Mouse (Mus musculus): Measurements from ENCODE around the gene Cyb5b. TPM values are rescaled to one million over a fixed set of nuclear protein-coding genes. Genes with fewer than 3 reads are reported as not detected.

Cyb5b gene
- polyA plus RNA-seq, 1 experiment from 2014 or later = 67.5 TPM

DNA sequence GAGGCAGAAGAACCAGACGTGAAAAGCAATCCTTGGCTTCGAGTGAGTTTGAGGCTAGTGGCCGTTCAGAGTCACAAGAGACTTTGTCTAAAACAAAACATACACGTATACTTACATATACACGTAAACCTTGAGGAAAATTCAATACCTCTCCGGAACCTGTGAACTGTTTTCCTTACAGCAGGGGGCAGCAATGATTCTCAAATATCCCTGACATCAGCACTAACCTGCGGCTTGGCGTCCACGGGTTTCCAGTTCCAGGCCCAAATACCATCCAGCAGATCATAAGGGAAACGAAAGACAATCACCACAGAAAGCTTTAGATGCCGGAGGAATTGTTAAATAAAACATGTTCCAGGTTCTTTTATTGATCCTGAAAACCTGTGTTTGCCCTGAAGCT, 34.4 kb upstream of the Cyb5b start:
- Histone ChIP-seq H3K27me3 (no peaks in the 10 kb centered on the region), H3K36me3 (no peaks in the 10 kb centered on the region), H3K4me2 (replicated peaks) (no peak overlapping the region), H3K27ac (replicated peaks) (no peak overlapping the region), H3K9me3 (replicated peaks) (no peaks in the 10 kb centered on the region), H3K4me1 (peaks cover 25% of the 10 kb centered on the region), H3K9ac (no peak overlapping the region), H3K4me3 (replicated peaks) (no peak overlapping the region)
- no peak for ATAC-seq (ENCODE audit: insufficient number of reproducible peaks, low FRiP score, low TSS enrichment, low read depth)
- 7% methylated on average over 11 of the region's 11 CpGs for WGBS

DNA sequence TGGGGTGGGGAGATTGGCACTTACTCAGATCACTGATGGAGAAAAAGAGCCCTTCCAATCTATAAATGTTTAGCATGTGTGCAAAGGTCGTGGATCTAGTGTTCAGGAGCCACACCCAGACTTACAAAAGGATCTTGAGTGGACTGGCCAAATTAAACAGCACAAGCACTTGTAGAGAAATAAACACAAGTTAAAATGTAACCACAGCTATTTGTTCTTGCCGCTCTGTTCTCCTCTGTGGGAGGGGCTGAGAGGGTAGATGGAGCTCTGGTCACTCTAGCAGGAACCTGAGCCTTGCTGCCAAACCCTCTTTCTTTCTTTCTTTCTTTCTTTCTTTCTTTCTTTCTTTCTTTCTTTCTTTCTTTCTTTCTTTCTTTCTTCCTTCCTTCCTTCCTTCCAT, 33.4 kb upstream of the Cyb5b start:
- Histone ChIP-seq H3K4me2 (replicated peaks) (no peak overlapping the region), H3K9me3 (replicated peaks) (no peaks in the 10 kb centered on the region), H3K27ac (replicated peaks) (no peak overlapping the region), H3K4me3 (replicated peaks) (no peak overlapping the region), H3K27me3 (no peaks in the 10 kb centered on the region), H3K4me1 (peaks cover 25% of the 10 kb centered on the region), H3K9ac (no peak overlapping the region), H3K36me3 (no peaks in the 10 kb centered on the region)
- WGBS = 37% methylated on average over 2 of the region's 2 CpGs
- no peak for ATAC-seq (ENCODE audit: insufficient number of reproducible peaks, low FRiP score, low TSS enrichment, low read depth)

DNA sequence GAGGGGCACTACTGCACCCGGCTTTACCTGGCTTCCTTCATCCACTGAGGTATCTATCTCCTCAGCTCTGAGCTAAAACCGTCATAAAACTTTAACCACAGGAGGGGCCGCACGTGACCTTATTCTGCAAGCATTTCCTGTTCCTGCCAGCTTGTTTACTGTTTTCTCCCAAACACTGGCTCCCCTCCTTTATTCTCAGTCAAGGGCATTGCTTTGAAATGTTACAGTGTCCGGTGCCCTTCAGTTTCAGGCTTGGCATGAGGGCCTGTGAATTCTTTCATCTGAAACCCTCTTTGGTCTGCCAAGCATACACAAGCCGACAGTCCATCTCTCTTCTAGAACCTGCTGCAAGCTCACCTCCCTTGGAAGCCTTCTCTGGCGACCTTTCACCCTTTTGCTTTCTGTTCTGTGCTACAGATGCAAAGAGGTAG, 31.6 kb upstream of the Cyb5b start:
- no peak overlapping the region; the same call in 1 of the 2 replicates for H3K4me2 ChIP-seq (replicated peaks)
- H3K9ac ChIP-seq = no peak overlapping the region
- H3K4me1 ChIP-seq = peaks cover 32% of the 10 kb centered on the region
- no peaks in the 10 kb centered on the region for H3K27me3 ChIP-seq
- H3K9me3 ChIP-seq (replicated peaks) = no peaks in the 10 kb centered on the region
- ATAC-seq (ENCODE audit: insufficient number of reproducible peaks, low FRiP score, low TSS enrichment, low read depth) = no peak
- peak overlapping the region; percentile 82 for H3K27ac ChIP-seq (replicated peaks)
- WGBS = 43% methylated on average over 7 of the region's 7 CpGs
- H3K36me3 ChIP-seq = no peaks in the 10 kb centered on the region
- no peak overlapping the region for H3K4me3 ChIP-seq (replicated peaks)

DNA sequence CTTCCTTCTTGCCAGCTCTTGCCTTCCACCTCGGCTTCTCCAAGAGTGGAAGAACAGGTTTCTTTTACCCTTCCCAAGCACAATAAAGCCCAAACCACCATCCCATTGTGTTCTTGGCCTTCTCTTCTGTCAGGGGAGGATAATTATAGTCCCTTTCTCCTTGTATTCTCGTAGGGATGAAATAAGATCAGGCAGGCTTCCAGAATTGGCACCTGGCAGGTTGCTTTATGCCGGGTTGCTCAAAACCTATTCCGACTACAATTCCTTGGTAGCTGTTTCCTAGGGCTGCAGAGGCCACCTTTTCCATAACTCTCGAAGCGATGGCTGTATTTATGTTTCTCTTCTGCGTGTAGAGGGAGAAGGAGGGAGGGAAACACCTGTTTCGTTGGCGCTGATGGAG, 31.0 kb upstream of the Cyb5b start:
- Histone ChIP-seq H3K27ac (replicated peaks) (peak overlapping the region; percentile 82), H3K9me3 (replicated peaks) (no peaks in the 10 kb centered on the region), H3K27me3 (no peaks in the 10 kb centered on the region), H3K4me1 (peaks cover 29% of the 10 kb centered on the region), H3K4me2 (replicated peaks) (no peak overlapping the region; the same call in 1 of the 2 replicates), H3K4me3 (replicated peaks) (no peak overlapping the region), H3K36me3 (no peaks in the 10 kb centered on the region), H3K9ac (no peak overlapping the region)
- WGBS = 60% methylated on average over 9 of the region's 9 CpGs
- no peak for ATAC-seq (ENCODE audit: insufficient number of reproducible peaks, low FRiP score, low TSS enrichment, low read depth)

DNA sequence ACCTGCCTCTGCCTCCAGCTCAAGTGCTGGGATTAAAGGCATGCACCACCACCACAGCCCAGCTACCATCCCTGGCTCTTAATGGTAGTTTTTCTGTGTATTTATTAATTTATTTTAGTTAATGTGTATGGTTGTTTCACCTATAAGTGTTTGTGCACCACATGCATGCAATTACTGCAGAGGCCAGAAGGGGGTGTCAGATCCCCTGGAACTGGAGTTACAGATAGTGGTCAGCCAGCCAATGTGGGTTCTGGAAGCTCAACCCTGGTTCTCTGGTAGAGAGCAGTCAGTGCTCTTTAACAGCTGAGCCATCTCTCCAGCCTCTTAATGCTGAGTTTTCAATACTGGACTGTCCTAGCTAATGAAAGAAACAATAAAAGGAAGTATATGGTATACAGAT, 29.6 kb upstream of the Cyb5b start:
- H3K4me3 ChIP-seq (replicated peaks) = no peak overlapping the region
- no peaks in the 10 kb centered on the region for H3K27me3 ChIP-seq
- no peak overlapping the region for H3K9ac ChIP-seq
- ATAC-seq (ENCODE audit: insufficient number of reproducible peaks, low FRiP score, low TSS enrichment, low read depth) = no peak
- no peaks in the 10 kb centered on the region for H3K9me3 ChIP-seq (replicated peaks)
- no peaks in the 10 kb centered on the region for H3K36me3 ChIP-seq
- no peak overlapping the region for H3K4me2 ChIP-seq (replicated peaks)
- peaks cover 22% of the 10 kb centered on the region for H3K4me1 ChIP-seq
- no peak overlapping the region for H3K27ac ChIP-seq (replicated peaks)

DNA sequence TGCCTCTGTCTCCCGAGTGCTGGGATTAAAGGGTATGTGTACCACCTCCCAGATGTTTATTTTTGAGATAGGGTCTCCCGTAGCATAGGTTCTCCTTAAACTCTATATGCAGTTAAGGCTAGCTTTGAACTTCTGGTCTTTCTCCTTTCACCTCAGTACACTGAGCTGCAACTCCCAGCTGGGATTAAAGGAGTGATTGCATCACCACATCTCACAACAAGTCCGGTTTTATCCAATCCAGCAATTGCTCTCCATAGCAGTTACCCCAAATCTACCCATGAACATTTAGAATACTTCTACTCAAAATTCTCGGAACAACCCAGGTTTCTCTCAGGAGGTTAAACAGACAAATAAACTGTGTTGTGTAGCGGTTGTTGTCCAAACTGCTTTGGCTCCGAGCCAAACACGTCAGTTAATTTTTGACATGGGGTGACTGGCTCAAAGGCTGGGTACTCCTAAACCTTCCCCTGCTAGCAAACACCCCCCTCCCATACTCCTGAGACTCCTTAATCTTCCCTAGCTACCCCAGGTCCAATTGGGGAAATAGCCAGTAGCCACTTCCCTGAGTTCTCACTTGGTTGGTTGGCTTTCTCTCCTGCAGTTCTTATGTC, 28.7 kb upstream of the Cyb5b start:
- Histone ChIP-seq H3K27me3 (no peaks in the 10 kb centered on the region), H3K4me2 (replicated peaks) (no peak overlapping the region), H3K4me3 (replicated peaks) (no peak overlapping the region), H3K9me3 (replicated peaks) (no peaks in the 10 kb centered on the region), H3K27ac (replicated peaks) (peak overlapping the region; percentile 22; the same call in 1 of the 2 replicates), H3K9ac (no peak overlapping the region), H3K36me3 (no peaks in the 10 kb centered on the region), H3K4me1 (peaks cover 16% of the 10 kb centered on the region)
- ATAC-seq (ENCODE audit: insufficient number of reproducible peaks, low FRiP score, low TSS enrichment, low read depth) = no peak
- 87% methylated on average over 7 of the region's 7 CpGs for WGBS

DNA sequence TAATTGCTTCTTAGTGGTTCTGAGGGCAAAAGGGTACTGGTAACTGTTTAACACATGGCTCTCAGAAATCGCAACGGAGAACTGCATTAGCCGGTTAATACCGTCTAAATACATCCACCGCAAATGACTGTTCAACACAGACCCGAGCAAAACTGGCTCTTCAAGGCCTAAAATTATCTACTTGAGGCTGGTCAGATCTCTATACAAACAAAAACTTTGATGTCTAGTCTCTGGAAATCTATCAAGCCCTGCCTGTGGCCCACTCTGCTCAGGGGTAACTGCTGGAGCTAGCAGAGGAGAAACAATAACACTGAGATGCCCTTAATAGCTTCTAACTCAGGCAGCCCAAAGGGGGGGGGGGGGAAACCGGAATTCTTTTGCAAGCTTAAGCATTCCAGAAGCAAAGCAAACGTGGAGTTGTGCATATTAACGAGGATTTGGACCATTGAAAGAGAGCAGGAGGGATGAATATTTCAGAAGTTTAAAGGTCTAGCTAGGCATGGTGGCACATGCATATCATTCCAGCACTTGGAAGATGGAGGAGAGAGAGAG, 27.3 kb upstream of the Cyb5b start:
- H3K27me3 ChIP-seq = no peaks in the 10 kb centered on the region
- ATAC-seq (ENCODE audit: insufficient number of reproducible peaks, low FRiP score, low TSS enrichment, low read depth) = no peak
- H3K4me2 ChIP-seq (replicated peaks) = no peak overlapping the region
- no peak overlapping the region for H3K9ac ChIP-seq
- H3K9me3 ChIP-seq (replicated peaks) = no peaks in the 10 kb centered on the region
- H3K27ac ChIP-seq (replicated peaks) = peak overlapping the region; percentile 58
- WGBS = 19% methylated on average over 9 of the region's 9 CpGs
- no peak overlapping the region for H3K4me3 ChIP-seq (replicated peaks)
- H3K36me3 ChIP-seq = no peaks in the 10 kb centered on the region
- peaks cover 16% of the 10 kb centered on the region for H3K4me1 ChIP-seq

DNA sequence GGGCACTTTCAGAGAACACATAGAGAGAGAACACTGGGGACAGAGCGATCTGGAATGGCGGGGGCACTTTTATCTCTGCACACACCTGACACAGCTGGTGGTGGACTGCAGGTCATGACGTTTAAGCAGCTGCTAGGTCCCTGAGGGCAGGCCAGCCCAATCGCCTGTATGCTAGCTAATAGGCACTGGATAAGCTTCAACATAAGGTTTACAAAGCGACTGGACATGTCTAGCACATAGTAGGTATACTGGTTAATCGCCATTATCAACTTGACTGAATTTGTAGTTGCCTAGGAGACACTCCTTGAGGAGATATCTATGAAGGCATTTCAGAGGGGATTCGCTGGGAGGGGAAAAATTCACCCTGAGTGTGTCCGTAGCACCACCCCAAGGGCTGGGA, 26.1 kb upstream of the Cyb5b start:
- no peak for ATAC-seq (ENCODE audit: insufficient number of reproducible peaks, low FRiP score, low TSS enrichment, low read depth)
- H3K4me1 ChIP-seq = peaks cover 14% of the 10 kb centered on the region
- H3K9me3 ChIP-seq (replicated peaks) = no peaks in the 10 kb centered on the region
- no peak overlapping the region for H3K4me2 ChIP-seq (replicated peaks)
- H3K4me3 ChIP-seq (replicated peaks) = no peak overlapping the region
- 68% methylated on average over 8 of the region's 8 CpGs for WGBS
- no peak overlapping the region for H3K9ac ChIP-seq
- no peaks in the 10 kb centered on the region for H3K27me3 ChIP-seq
- no peak overlapping the region for H3K27ac ChIP-seq (replicated peaks)
- no peaks in the 10 kb centered on the region for H3K36me3 ChIP-seq

DNA sequence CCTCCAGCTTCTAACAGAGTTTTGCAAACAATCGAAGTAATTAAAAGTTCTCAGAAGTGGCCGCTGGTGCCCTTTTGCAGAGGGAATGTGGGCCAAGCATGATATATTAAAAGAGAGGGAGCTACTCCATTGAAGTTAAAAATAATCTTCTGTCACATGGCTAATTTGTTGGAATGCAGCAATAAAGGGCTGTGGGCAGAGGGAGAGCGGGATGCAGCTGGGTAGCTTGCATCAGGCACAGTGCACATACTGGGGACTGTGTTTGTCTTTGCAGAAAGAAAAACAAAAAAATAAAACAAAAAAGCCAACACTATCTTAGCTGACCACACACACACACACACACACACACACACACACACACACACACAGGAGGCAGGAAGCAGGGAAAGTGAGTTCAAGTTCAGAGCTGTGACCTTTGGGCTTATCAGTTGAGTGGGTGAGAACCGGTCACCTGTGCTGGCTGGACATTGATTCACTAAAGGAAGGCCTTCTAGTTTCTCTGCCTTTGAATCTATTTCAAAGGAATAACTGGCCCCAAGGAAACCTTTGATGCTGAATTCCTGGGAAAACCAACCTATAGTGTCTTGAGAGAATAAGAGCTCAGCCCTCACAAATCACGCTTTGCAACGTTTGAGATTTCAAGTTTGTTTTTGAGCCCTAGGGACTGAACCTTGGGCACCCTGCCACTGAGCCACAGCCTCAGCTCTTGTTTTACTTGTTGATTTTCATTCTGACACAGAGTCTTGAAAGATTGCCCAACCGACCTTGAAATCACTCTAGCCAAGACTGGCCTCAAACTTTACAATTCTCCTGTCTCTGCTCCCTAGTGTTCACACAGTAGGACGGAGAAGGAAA, 21.0 kb upstream of the Cyb5b start:
- H3K36me3 ChIP-seq = no peaks in the 10 kb centered on the region
- no peaks in the 10 kb centered on the region for H3K27me3 ChIP-seq
- peaks cover 35% of the 10 kb centered on the region for H3K4me1 ChIP-seq
- H3K9ac ChIP-seq = no peak overlapping the region
- H3K9me3 ChIP-seq (replicated peaks) = no peaks in the 10 kb centered on the region
- no peak for ATAC-seq (ENCODE audit: insufficient number of reproducible peaks, low FRiP score, low TSS enrichment, low read depth)
- peak overlapping the region; percentile 55 for H3K27ac ChIP-seq (replicated peaks)
- WGBS = 30% methylated on average over 8 of the region's 8 CpGs
- H3K4me3 ChIP-seq (replicated peaks) = no peak overlapping the region
- H3K4me2 ChIP-seq (replicated peaks) = no peak overlapping the region

DNA sequence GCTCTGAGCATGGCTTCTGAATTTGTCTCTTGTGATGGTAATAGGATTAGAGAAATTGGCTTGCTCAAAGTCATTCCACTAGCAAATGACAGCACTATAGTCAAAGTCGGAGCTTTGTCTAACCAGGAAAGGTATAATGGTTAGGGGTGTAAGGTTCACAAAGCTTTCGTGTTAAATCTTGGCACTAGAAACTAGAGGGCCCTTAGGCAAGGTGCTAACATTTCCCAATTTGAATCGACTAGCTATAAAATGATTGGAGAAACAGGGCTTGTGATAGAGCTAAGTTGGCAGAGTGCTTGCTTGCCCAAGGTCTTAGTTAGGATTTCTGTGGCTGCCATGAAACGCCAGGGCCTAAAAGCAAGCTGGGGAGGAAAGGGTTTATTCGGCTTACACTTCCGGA, 20.4 kb upstream of the Cyb5b start:
- no peak overlapping the region for H3K9ac ChIP-seq
- no peaks in the 10 kb centered on the region for H3K9me3 ChIP-seq (replicated peaks)
- no peak overlapping the region for H3K4me2 ChIP-seq (replicated peaks)
- WGBS = 70% methylated on average over 6 of the region's 6 CpGs
- no peaks in the 10 kb centered on the region for H3K27me3 ChIP-seq
- H3K36me3 ChIP-seq = no peaks in the 10 kb centered on the region
- no peak overlapping the region for H3K4me3 ChIP-seq (replicated peaks)
- H3K4me1 ChIP-seq = peaks cover 35% of the 10 kb centered on the region
- no peak for ATAC-seq (ENCODE audit: insufficient number of reproducible peaks, low FRiP score, low TSS enrichment, low read depth)
- H3K27ac ChIP-seq (replicated peaks) = peak overlapping the region; percentile 51; the same call in 1 of the 2 replicates

DNA sequence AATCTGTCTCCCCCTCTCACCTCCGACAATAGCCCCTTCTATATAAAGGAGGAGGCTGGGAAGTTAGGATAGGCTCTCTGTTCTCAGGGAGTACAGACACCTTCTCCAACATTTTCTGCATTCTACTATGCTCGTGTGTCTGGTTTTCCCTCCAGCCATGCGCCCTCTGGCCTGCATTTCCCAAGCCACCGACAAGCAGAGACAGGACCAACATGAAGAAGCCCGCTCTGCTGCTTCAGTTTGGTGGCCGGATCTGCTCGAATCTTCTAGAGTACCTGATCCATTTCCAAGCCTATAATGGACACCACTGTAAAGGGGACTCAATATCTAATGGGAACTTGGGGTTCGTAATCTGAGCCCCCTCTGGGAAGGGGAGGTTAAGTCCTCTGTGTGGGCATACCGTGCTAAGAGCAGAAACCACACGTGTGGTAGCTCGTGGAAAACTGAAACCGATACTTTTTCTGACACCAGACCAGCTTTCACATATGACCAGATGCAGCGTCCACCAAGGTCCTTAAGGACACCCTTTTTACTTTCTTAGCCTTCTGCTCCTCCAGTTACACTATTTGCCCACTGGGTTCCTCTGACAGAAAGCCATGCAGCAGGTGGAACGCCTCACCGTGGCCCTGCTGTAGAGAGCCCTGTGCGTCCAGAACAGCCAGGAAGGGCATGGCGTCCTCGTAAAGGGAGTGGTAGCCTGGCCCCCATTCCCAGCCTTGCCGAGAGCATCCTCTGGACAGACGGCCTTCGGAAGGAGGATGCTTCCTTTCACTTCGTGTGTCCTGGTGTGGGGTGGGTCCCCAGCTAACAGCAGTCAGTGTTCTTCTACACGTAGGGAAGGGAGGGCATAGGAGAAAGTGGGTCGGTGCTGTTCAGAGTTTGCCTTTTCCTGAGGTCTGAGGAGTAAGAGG, 17.6 kb upstream of the Cyb5b start:
- 62% methylated on average over 24 of the region's 24 CpGs for WGBS
- no peak overlapping the region for H3K4me2 ChIP-seq (replicated peaks)
- H3K27ac ChIP-seq (replicated peaks) = 0 out of 2 replicates have a peak overlapping the region, but pooled peaks have one; percentile 13
- H3K9me3 ChIP-seq (replicated peaks) = no peaks in the 10 kb centered on the region
- no peaks in the 10 kb centered on the region for H3K27me3 ChIP-seq
- ATAC-seq (ENCODE audit: insufficient number of reproducible peaks, low FRiP score, low TSS enrichment, low read depth) = no peak
- H3K4me1 ChIP-seq = peaks cover 35% of the 10 kb centered on the region
- no peak overlapping the region for H3K4me3 ChIP-seq (replicated peaks)
- H3K36me3 ChIP-seq = no peaks in the 10 kb centered on the region
- H3K9ac ChIP-seq = no peak overlapping the region

All from embryonic facial prominence, embryonic 15.5 days (tissue).